Mouse (Mus musculus) heart, embryonic 16.5 days (tissue): ENCODE data around the gene Dlx1. TPM values are rescaled to one million over a fixed set of nuclear protein-coding genes. Genes with fewer than 3 reads are reported as not detected.

Experiments used
- ATAC-seq: fragments of 200-750 bp; cut with Nextera tagmentation; replicated peaks from 2 replicates; pipeline ENCODE4 v1.8.0; 2017; ENCODE audit warnings: moderate number of reproducible peaks; ENCODE audit not compliant: insufficient read depth, low FRiP score; ENCODE audit errors: extremely low read depth
- H3K27ac ChIP-seq: fragments of 300-500 bp; sonication (generic); 2 replicates; pipeline ENCODE4 v1.5.1; 2014; ENCODE audit warnings: mild to moderate bottlenecking, low read length, control low read depth, moderate library complexity
- H3K27me3 ChIP-seq: fragments of 300-500 bp; sonication (generic); 2 replicates; pipeline ENCODE4 v1.6.1; 2014; ENCODE audit warnings: low read length, mixed read lengths; ENCODE audit not compliant: control insufficient read depth, insufficient read depth
- H3K36me3 ChIP-seq: fragments of 300-500 bp; sonication (generic); 2 replicates; pipeline ENCODE4 v1.6.1; 2014; ENCODE audit not compliant: control insufficient read depth, insufficient read depth
- H3K4me1 ChIP-seq: fragments of 300-500 bp; sonication (generic); 2 replicates; pipeline ENCODE4 v1.6.1; 2014; ENCODE audit warnings: low read length, mixed read lengths; ENCODE audit not compliant: control insufficient read depth, insufficient read depth
- H3K4me2 ChIP-seq: fragments of 300-500 bp; sonication (generic); 2 replicates; pipeline ENCODE4 v1.6.1; 2014; ENCODE audit warnings: low read depth, mild to moderate bottlenecking, control low read depth, low read length
- H3K4me3 ChIP-seq: fragments of 300-500 bp; sonication (generic); 2 replicates; pipeline ENCODE4 v1.5.1; 2014; ENCODE audit warnings: mild to moderate bottlenecking, control low read depth, low read length
- H3K9ac ChIP-seq: fragments of 300-500 bp; sonication (generic); 2 replicates; pipeline ENCODE4 v1.6.1; 2014; ENCODE audit warnings: low read length, control low read depth
- H3K9me3 ChIP-seq: fragments of 300-500 bp; sonication (generic); replicated peaks from 2 replicates; pipeline ENCODE4 v1.6.1; 2016; ENCODE audit warnings: low read length; ENCODE audit not compliant: control insufficient read depth
- WGBS: fragments of 180-500 bp; shearing (Covaris S2); extraction: QIAGEN DNeasy Blood & Tissue Kit; methylation state at CpG from one replicate; pipeline ENCODE4 v1.1.7; 2014; 5-methylcytosine and 5-hydroxymethylcytosine counted together
- polyA plus RNA-seq: library from polyadenylated mRNA; unstranded; fragments of >200 nt; fragmentation: Nextera tagmentation; extraction: Ambion mirVana; gene quantifications from 2 replicates; pipeline ENCODE4 v1.2.1, GENCODE M21; 2015

Dlx1 gene
- polyA plus RNA-seq, 1 experiment from 2014 or later = 0.29 TPM

DNA sequence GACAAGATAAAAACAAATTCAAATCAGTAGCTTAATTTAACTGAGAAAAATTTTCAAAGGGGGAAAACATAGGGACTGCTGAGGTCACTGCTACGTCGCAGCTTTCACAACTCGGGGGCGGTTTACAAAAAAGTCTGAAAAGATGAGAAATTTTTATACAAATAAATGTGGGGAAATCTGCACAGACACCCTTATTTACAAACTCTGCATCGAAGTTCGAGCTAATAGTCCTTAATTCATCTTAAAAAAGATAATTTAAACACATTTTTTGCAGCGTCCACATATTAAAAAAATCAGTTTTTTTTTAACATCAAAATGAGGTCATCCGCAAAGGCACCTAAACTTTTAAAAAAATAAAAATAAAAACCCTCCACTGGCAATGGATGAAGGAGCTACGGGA, 15.6 kb downstream of the Dlx1 start:
- Histone ChIP-seq H3K4me1 (peaks cover 25% of the 10 kb centered on the region), H3K4me3 (no peak overlapping the region), H3K4me2 (no peak overlapping the region), H3K9ac (no peak overlapping the region), H3K36me3 (no peaks in the 10 kb centered on the region), H3K27ac (no peak overlapping the region), H3K9me3 (no peaks in the 10 kb centered on the region), H3K27me3 (peaks cover 78% of the 10 kb centered on the region)
- ATAC-seq = no peak
- WGBS = 5% methylated on average over 9 of the region's 9 CpGs

DNA sequence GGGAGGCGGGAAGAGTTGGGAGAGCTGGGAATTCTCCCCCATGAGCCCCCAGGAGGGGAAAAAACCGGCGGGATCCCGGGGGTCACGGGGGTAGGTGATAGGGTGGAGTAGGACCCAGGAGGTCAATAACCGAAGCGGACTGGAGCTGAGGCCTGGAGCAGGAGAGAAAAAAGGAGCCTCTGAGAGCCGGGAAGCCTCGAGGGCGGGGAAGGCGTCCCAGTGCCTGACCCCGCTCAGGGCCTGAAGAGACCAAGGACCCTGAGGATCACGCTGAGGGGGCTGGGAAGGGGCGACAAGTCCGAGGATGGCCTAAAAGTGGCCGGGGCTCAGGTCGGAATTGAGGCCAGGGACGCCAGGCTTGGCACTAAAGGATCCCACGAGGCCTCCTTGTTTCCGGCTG, 16.0 kb downstream of the Dlx1 start:
- Histone ChIP-seq H3K4me2 (no peak overlapping the region), H3K9me3 (no peaks in the 10 kb centered on the region), H3K4me3 (no peak overlapping the region), H3K9ac (no peak overlapping the region), H3K36me3 (no peaks in the 10 kb centered on the region), H3K4me1 (peaks cover 25% of the 10 kb centered on the region), H3K27ac (no peak overlapping the region), H3K27me3 (peaks cover 78% of the 10 kb centered on the region)
- ATAC-seq = no peak
- WGBS = 4% methylated on average over 20 of the region's 20 CpGs

DNA sequence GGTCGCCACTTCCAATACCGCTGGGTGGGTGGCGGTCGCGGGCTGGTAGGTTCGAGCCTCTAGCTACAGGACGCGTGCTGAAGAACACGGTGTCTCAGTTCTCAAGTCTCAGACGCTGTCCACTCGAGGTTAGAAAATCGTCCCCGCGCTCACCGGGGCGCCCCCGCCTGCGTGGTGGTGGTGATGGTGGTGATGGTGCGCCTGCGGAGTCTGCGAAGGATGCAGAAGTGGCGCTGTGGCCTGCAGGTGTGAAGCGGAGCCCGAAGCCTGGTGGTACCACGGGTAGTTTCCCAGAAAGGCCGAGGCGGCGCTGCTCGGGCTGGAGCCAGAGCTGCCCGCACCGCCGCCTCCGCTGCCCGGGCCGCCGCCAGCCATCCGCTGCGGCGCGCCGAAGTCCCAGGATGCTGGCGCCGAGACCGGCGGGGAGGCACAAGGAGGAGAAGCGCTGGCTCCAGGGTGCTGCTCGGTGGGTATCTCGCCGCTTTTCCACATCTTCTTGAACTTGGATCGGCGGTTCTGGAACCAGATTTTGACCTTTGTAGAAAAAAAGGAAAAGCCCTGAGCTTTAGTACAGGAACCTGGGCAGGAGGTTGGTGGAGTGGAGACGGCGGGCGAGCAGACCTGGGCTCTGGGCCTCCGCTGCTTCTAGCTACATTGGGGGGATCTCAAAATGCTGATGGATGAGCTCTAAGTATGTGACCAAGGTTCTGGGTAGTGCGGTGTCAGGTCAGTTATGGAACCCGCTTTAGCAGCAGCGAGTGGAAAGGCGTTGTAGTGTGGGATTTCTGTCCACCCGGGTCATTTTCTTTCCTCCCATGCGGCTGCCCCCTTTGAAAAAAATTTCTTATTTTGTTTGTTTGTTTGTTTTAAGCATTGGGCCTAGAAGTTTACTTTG, 16.7 kb downstream of the Dlx1 start:
- Histone ChIP-seq H3K4me1 (peaks cover 25% of the 10 kb centered on the region), H3K36me3 (no peaks in the 10 kb centered on the region), H3K4me3 (no peak overlapping the region), H3K27ac (no peak overlapping the region), H3K9ac (no peak overlapping the region), H3K4me2 (no peak overlapping the region), H3K27me3 (peaks cover 78% of the 10 kb centered on the region), H3K9me3 (no peaks in the 10 kb centered on the region)
- no peak for ATAC-seq
- 3% methylated on average over 61 of the region's 61 CpGs for WGBS

DNA sequence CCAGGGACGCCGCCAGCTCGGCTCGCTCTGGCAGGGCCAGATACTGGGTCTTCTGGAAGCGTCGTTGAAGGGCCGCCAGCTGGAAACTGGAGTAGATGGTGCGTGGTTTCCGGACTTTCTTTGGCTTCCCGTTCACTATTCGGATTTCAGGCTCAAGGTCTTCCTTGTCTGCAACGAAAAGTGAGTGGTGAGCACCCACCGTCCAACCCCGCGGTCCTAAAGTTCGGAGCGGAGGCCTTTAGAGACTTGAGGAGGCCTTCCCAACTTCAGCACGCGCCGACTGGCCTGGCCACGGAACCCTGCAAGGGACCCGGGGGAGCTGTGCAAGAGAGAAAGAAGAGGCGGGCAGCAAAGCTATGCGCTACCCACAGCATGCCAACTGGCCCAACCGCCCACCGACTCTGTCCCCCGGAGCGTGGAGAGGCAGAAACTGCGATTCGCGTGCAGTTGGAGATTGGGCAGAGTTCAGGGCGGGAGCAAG, 17.5 kb downstream of the Dlx1 start:
- H3K4me3 ChIP-seq = peak overlapping the region; percentile 59
- ATAC-seq = no peak
- no peak overlapping the region for H3K9ac ChIP-seq
- H3K27ac ChIP-seq = no peak overlapping the region
- peak overlapping the region; percentile 88 for H3K4me2 ChIP-seq
- no peaks in the 10 kb centered on the region for H3K9me3 ChIP-seq
- no peaks in the 10 kb centered on the region for H3K36me3 ChIP-seq
- peaks cover 25% of the 10 kb centered on the region for H3K4me1 ChIP-seq
- peaks cover 81% of the 10 kb centered on the region for H3K27me3 ChIP-seq
- WGBS = 2% methylated on average over 32 of the region's 32 CpGs

DNA sequence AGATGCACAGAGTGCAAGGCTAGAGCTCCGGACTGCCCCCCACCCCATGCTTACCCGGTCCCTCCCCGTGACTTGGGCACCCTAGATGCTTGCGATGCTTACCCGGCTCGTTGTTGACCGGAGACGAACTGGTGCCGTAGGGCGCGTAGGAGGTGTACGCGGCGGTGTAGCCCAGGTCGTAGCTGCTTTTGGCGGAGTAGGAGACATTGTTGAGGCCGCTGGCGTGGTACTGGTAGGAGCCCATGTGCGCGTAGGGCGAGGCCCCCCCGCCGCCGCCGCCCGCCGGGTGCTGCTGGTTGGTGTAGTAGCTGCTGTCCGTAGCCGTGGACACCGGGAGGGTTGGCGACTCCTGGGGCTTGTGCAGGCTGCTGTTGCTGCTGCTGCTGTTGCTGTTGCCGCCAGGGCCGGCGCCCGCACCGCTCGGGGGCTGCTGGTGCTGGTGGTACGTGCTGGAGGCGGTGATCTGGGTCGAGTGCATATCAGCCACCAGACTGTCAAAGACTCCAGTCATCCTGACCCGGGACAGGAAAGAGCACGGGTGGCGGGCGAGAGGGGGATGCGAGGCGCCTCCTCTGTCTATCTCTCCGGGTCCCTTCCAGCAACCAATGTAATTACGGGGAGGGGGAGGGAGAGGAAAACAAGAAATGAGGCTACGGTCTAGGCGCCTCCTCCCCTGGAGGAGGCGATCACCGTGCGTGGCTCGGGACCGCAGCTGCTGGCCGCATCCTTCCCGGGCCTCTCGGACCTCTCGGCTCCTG, 18.1 kb downstream of the Dlx1 start:
- Histone ChIP-seq H3K4me1 (peaks cover 20% of the 10 kb centered on the region), H3K4me2 (peak overlapping the region; percentile 88), H3K36me3 (no peaks in the 10 kb centered on the region), H3K9me3 (no peaks in the 10 kb centered on the region), H3K9ac (no peak overlapping the region), H3K27me3 (peaks cover 81% of the 10 kb centered on the region), H3K27ac (no peak overlapping the region), H3K4me3 (peak overlapping the region; percentile 59)
- WGBS = under 1% methylated on average over 58 of the region's 59 CpGs
- ATAC-seq = 0 out of 2 replicates have a peak, but pooled peaks have one; percentile 34

DNA sequence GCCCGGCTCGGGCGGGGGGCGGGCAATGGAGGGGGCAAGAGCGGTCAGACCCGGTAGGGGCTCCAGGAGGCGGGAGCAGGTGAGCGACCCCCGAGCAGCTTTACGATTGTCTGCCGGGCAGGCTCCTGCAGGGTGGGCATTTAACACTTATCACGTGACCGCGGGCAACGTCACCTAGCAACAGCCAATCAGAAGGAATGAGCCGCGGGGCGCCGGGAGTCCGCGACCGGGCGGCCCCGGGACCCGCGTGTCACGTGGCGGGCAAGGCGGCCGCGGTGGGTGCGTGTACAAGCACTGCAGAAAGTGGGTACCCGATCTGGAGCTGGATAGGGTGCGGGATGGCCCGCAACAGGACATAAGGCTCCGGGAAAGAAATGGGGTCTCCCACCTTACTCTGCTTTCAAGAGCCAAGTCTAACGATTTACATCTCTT, 18.7 kb downstream of the Dlx1 start, which contains the start of gene Dlx2:
Dlx2 (minus strand) TSS at position 115 of the 432 bp plus-strand sequence.
- Histone ChIP-seq H3K27me3 (peaks cover 82% of the 10 kb centered on the region), H3K9ac (no peak within 1 kb of the TSS), H3K4me3 (peak within 1 kb of the TSS; percentile 59), H3K9me3 (no peaks in the 10 kb centered on the region), H3K4me2 (peak within 1 kb of the TSS; percentile 88), H3K27ac (no peak within 1 kb of the TSS), H3K4me1 (peaks cover 17% of the 10 kb centered on the region), H3K36me3 (no peaks in the 10 kb centered on the region)
- ATAC-seq = 0 out of 2 replicates have a peak, but pooled peaks have one; percentile 23
- under 1% methylated on average over 37 of the region's 37 CpGs for WGBS

DNA sequence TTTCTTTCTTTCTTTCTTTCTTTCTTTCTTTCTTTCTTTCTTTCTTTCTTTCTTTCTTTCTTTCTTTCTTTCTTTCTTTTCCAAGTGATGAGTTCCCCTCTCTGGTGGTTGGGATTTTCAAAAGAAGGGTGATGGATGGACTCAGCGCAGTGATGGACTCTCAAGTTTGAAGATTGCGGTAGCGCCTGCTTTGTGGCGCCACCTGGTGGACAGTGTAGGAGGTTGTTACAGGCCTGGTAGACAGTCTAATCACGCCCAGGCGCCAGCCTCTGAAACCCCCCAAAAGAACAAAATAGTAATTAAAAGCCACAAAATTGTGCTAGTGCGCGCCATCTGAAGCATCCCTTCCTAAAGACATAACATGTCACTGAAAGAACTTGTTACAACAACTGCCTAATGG, 19.9 kb downstream of the Dlx1 start:
- peaks cover 79% of the 10 kb centered on the region for H3K27me3 ChIP-seq
- WGBS = 5% methylated on average over 8 of the region's 8 CpGs
- no peaks in the 10 kb centered on the region for H3K9me3 ChIP-seq
- no peak overlapping the region for H3K4me2 ChIP-seq
- no peak overlapping the region for H3K9ac ChIP-seq
- no peak overlapping the region for H3K4me3 ChIP-seq
- no peak for ATAC-seq
- H3K4me1 ChIP-seq = peaks cover 17% of the 10 kb centered on the region
- no peak overlapping the region for H3K27ac ChIP-seq
- no peaks in the 10 kb centered on the region for H3K36me3 ChIP-seq

DNA sequence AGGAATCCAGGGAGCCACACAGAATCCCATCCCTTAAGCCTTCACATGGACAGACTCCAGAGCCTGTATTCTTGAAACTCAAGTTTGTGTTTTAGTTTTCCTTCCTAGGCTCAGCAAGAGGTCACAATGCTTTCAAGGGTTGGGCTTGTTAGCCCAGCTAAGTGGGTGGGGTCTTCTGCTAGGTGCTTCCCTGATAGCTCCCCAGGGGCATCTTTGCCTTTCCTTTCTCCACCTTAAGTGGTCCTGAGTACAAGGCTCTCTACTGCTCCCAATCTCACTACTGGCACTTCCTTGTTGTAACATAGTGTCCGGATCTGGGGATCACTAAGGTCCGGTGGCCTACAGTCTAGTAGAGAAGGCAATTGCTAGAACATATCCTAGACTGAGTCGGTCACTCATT, 22.4 kb downstream of the Dlx1 start:
- 23% methylated on average over 3 of the region's 3 CpGs for WGBS
- no peak overlapping the region for H3K9ac ChIP-seq
- no peaks in the 10 kb centered on the region for H3K36me3 ChIP-seq
- no peak overlapping the region for H3K4me3 ChIP-seq
- H3K27ac ChIP-seq = no peak overlapping the region
- no peak overlapping the region for H3K4me2 ChIP-seq
- no peak for ATAC-seq
- H3K9me3 ChIP-seq = no peaks in the 10 kb centered on the region
- H3K4me1 ChIP-seq = peaks cover 13% of the 10 kb centered on the region
- H3K27me3 ChIP-seq = peaks cover 74% of the 10 kb centered on the region

DNA sequence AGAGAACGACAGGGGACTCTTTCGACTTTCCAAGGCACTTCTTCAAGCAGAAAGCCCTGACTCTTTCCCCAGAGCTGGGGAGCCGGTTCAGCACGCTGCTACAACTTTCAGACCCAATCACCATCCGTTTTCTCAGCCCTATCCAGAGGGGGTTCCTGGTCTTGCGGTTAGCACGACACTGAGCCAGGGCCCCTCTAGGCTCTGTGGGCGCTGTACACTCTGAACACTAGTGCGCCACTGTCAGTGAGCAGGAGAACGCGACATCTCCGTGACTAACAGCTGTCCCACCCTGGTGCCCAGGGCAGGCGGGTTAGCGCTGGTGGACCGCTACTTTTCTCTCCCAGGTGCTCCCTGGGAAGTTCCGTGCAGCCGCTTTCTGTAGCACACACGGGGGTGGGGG, 23.8 kb downstream of the Dlx1 start:
- no peaks in the 10 kb centered on the region for H3K36me3 ChIP-seq
- H3K9me3 ChIP-seq = no peaks in the 10 kb centered on the region
- under 1% methylated on average over 18 of the region's 18 CpGs for WGBS
- H3K4me2 ChIP-seq = peak overlapping the region; percentile 36
- H3K4me1 ChIP-seq = peaks cover 2% of the 10 kb centered on the region
- no peak overlapping the region for H3K27ac ChIP-seq
- ATAC-seq = no peak
- no peak overlapping the region for H3K9ac ChIP-seq
- no peak overlapping the region; the same call in 1 of the 2 replicates for H3K4me3 ChIP-seq
- H3K27me3 ChIP-seq = peaks cover 62% of the 10 kb centered on the region
